Mouse (Mus musculus) MEL (cell line): Measurements from ENCODE around the gene Srsf12. TPM values are rescaled to one million over a fixed set of nuclear protein-coding genes. Genes with fewer than 3 reads are reported as not detected.

Experiments used
- DNase-seq: peaks from one replicate; pipeline ENCODE4 v3.0.0; 2011; ENCODE audit warnings: low read depth, low spot score
- H3K27ac ChIP-seq: 2 replicates; pipeline ENCODE4 v1.5.1; 2012; ENCODE audit warnings: low read depth, mild to moderate bottlenecking, control low read depth, low read length, moderate library complexity; ENCODE audit not compliant: control insufficient read depth
- H3K27me3 ChIP-seq, 2 experiments: fragments of 150-350 bp in 1 of 2; sonication (generic) in 1 of 2; 2 replicates each; pipeline ENCODE4 v1.6.1; 2012; ENCODE audit warnings: low read length in 2 of 2, mild to moderate bottlenecking in 2 of 2, improper control_type of control experiment in 1 of 2, moderate library complexity in 1 of 2; ENCODE audit not compliant: insufficient read depth in 2 of 2, control insufficient read depth in 1 of 2
- H3K36me3 ChIP-seq, 2 experiments: 2 replicates each; pipeline ENCODE4 v1.6.1; 2012 to 2014; ENCODE audit warnings: low read length in 2 of 2, improper control_type of control experiment in 1 of 2, inconsistent platforms in 1 of 2, mild to moderate bottlenecking in 1 of 2; ENCODE audit not compliant: insufficient read depth in 2 of 2, control insufficient read depth in 1 of 2
- H3K4me1 ChIP-seq, 2 experiments: fragments of 150-350 bp in 1 of 2; sonication (generic) in 1 of 2; 2 replicates each; pipeline ENCODE4 v1.6.1; 2012; ENCODE audit warnings: low read length in 2 of 2, improper control_type of control experiment in 1 of 2, mild to moderate bottlenecking in 1 of 2; ENCODE audit not compliant: insufficient read depth in 2 of 2, control insufficient read depth in 1 of 2
- H3K4me3 ChIP-seq, 2 experiments: fragments of 150-350 bp in 1 of 2; sonication (generic) in 1 of 2; 2 replicates each; pipeline ENCODE4 v1.5.1; 2012; ENCODE audit warnings: low read depth in 2 of 2, low read length in 2 of 2, mild to moderate bottlenecking in 2 of 2, moderate library complexity in 2 of 2, control low read depth in 1 of 2, improper control_type of control experiment in 1 of 2; ENCODE audit not compliant: control insufficient read depth in 1 of 2, insufficient read depth in 1 of 2
- H3K79me2 ChIP-seq: 2 replicates; pipeline ENCODE4 v1.6.1; 2012; ENCODE audit warnings: mild to moderate bottlenecking, low read length, moderate library complexity; ENCODE audit not compliant: control insufficient read depth, poor library complexity, insufficient read depth
- H3K9ac ChIP-seq: 2 replicates; pipeline ENCODE4 v1.6.1; 2012; ENCODE audit warnings: low read depth, mild to moderate bottlenecking, control low read depth, low read length, moderate library complexity; ENCODE audit not compliant: control insufficient read depth, poor library complexity, severe bottlenecking
- H3K9me3 ChIP-seq: fragments of 150-350 bp; sonication (generic); replicated peaks from 2 replicates; pipeline ENCODE4 v1.6.1; 2012; ENCODE audit warnings: mild to moderate bottlenecking, low read length, improper control_type of control experiment, moderate library complexity; ENCODE audit not compliant: insufficient read depth
- BHLHE40 ChIP-seq: IDR thresholded peaks from 2 replicates; pipeline ENCODE4 v1.6.1; 2012; ENCODE audit warnings: low read depth, mild to moderate bottlenecking, inconsistent platforms, low read length, improper control_type of control experiment, borderline replicate concordance
- CHD1 ChIP-seq: IDR thresholded peaks from 2 replicates; pipeline ENCODE4 v1.6.1; 2012; ENCODE audit warnings: low read depth, mild to moderate bottlenecking, inconsistent platforms, low read length, improper control_type of control experiment
- CHD2 ChIP-seq: IDR thresholded peaks from 2 replicates; pipeline ENCODE4 v1.6.1; 2011; ENCODE audit warnings: low read length, improper control_type of control experiment
- CTCF ChIP-seq, 3 experiments: IDR thresholded peaks in 2 of 3; conservative IDR thresholded peaks in 1 of 3; 2 replicates each; pipeline ENCODE4 v1.5.1; 2011 to 2012; ENCODE audit warnings: low read length in 3 of 3, low read depth in 2 of 3, mild to moderate bottlenecking in 2 of 3, improper control_type of control experiment in 1 of 3, inconsistent platforms in 1 of 3, mixed read lengths in 1 of 3, moderate library complexity in 1 of 3; ENCODE audit not compliant: control insufficient read depth in 1 of 3, insufficient read depth in 1 of 3, poor library complexity in 1 of 3, severe bottlenecking in 1 of 3
- ELF1 ChIP-seq: IDR thresholded peaks from 2 replicates; pipeline ENCODE4 v1.6.1; 2014; ENCODE audit warnings: low read depth, mild to moderate bottlenecking, inconsistent platforms, low read length, improper control_type of control experiment, moderate library complexity
- EP300 ChIP-seq, 2 experiments: IDR thresholded peaks; 2 replicates each; pipeline ENCODE4 v1.6.1; 2011; ENCODE audit warnings: improper control_type of control experiment in 2 of 2, low read length in 2 of 2, low read depth in 1 of 2, mild to moderate bottlenecking in 1 of 2
- ETS1 ChIP-seq: IDR thresholded peaks from 2 replicates; pipeline ENCODE4 v1.6.1; 2012; ENCODE audit warnings: low read depth, mild to moderate bottlenecking, inconsistent platforms, low read length, improper control_type of control experiment, moderate library complexity
- GABPA ChIP-seq: IDR thresholded peaks from 2 replicates; pipeline ENCODE4 v1.6.1; 2012; ENCODE audit warnings: low read depth, mild to moderate bottlenecking, inconsistent platforms, low read length, improper control_type of control experiment, moderate library complexity
- GATA1 ChIP-seq: IDR thresholded peaks from 2 replicates; pipeline ENCODE4 v1.6.1; 2011; ENCODE audit warnings: low read depth, low read length, improper control_type of control experiment
- HCFC1 ChIP-seq: IDR thresholded peaks from 2 replicates; pipeline ENCODE4 v1.6.1; 2012; ENCODE audit warnings: low read depth, mild to moderate bottlenecking, inconsistent platforms, low read length, improper control_type of control experiment, moderate library complexity
- MAX ChIP-seq: IDR thresholded peaks from 2 replicates; pipeline ENCODE4 v1.6.1; 2011; ENCODE audit warnings: low read length, improper control_type of control experiment
- MEF2A ChIP-seq: IDR thresholded peaks from 2 replicates; pipeline ENCODE4 v1.6.1; 2014; ENCODE audit warnings: low read depth, mild to moderate bottlenecking, inconsistent platforms, low read length, improper control_type of control experiment; ENCODE audit not compliant: poor library complexity, insufficient replicate concordance, severe bottlenecking; ENCODE audit errors: extremely low read depth
- MXI1 ChIP-seq: IDR thresholded peaks from 2 replicates; pipeline ENCODE4 v1.6.1; 2011; ENCODE audit warnings: mild to moderate bottlenecking, low read depth, low read length, improper control_type of control experiment
- NRF1 ChIP-seq: IDR thresholded peaks from 2 replicates; pipeline ENCODE4 v1.6.1; 2014; ENCODE audit warnings: low read depth, mild to moderate bottlenecking, inconsistent platforms, low read length, improper control_type of control experiment, moderate library complexity; ENCODE audit not compliant: poor library complexity, insufficient read depth, severe bottlenecking
- POLR2A ChIP-seq, 2 experiments: IDR thresholded peaks; 2 replicates each; pipeline ENCODE4 v1.6.1; 2011 to 2012; ENCODE audit warnings: low read length in 2 of 2, mild to moderate bottlenecking in 2 of 2, control low read depth in 1 of 2, improper control_type of control experiment in 1 of 2, low read depth in 1 of 2, moderate library complexity in 1 of 2; ENCODE audit not compliant: control insufficient read depth in 1 of 2, insufficient read depth in 1 of 2, poor library complexity in 1 of 2
- POLR2AphosphoS2 ChIP-seq: IDR thresholded peaks from 2 replicates; pipeline ENCODE4 v1.6.1; 2011; ENCODE audit warnings: low read length, improper control_type of control experiment
- RCOR1 ChIP-seq: IDR thresholded peaks from 2 replicates; pipeline ENCODE4 v1.6.1; 2012; ENCODE audit warnings: low read depth, mild to moderate bottlenecking, inconsistent platforms, low read length, improper control_type of control experiment
- SIN3A ChIP-seq: IDR thresholded peaks from 2 replicates; pipeline ENCODE4 v1.6.1; 2012; ENCODE audit warnings: low read length, improper control_type of control experiment, inconsistent platforms
- SMC3 ChIP-seq: IDR thresholded peaks from 2 replicates; pipeline ENCODE4 v1.6.1; 2011; ENCODE audit warnings: low read depth, low read length, improper control_type of control experiment
- TBP ChIP-seq: IDR thresholded peaks from 2 replicates; pipeline ENCODE4 v1.8.0; 2011; ENCODE audit warnings: low read depth, low read length, improper control_type of control experiment
- TCF12 ChIP-seq: IDR thresholded peaks from 2 replicates; pipeline ENCODE4 v1.6.1; 2014; ENCODE audit warnings: low read depth, mild to moderate bottlenecking, inconsistent platforms, low read length, improper control_type of control experiment, moderate library complexity
- UBTF ChIP-seq: IDR thresholded peaks from 2 replicates; pipeline ENCODE4 v1.6.1; 2012; ENCODE audit warnings: low read depth, mild to moderate bottlenecking, inconsistent platforms, low read length, improper control_type of control experiment, moderate library complexity, borderline replicate concordance; ENCODE audit not compliant: insufficient read depth
- USF1 ChIP-seq: IDR thresholded peaks from 2 replicates; pipeline ENCODE4 v1.6.1; 2014; ENCODE audit warnings: low read depth, mild to moderate bottlenecking, inconsistent platforms, low read length, improper control_type of control experiment, moderate library complexity
- ZC3H11A ChIP-seq: IDR thresholded peaks from 2 replicates; pipeline ENCODE4 v1.6.1; 2012; ENCODE audit warnings: low read depth, mild to moderate bottlenecking, inconsistent platforms, low read length, improper control_type of control experiment
- ZNF384 ChIP-seq: IDR thresholded peaks from 2 replicates; pipeline ENCODE4 v1.6.1; 2012; ENCODE audit warnings: low read depth, mild to moderate bottlenecking, inconsistent platforms, low read length, improper control_type of control experiment
- polyA plus RNA-seq, 2 experiments: library from polyadenylated mRNA; stranded (reverse) in 1 of 2; unstranded in 1 of 2; fragments of >175 nt in 1 of 2; fragments of >200 nt in 1 of 2; gene quantifications; 2 replicates each; pipeline versions ENCODE4 v1.2.1 to v1.2.4; 2012; ENCODE audit warnings: low replicate concordance in 2 of 2, low read depth in 1 of 2; ENCODE audit not compliant: insufficient read length in 2 of 2, insufficient read depth in 1 of 2, missing spikeins in 1 of 2
- total RNA-seq: library from RNA; depleted of rRNA; stranded (reverse); fragments of 300-350 nt; gene quantifications from 2 replicates; pipeline ENCODE4 v1.2.3, GENCODE M21; 2012

Gene Srsf12
- total and polyA plus RNA-seq, 3 experiments = not detected

DNA sequence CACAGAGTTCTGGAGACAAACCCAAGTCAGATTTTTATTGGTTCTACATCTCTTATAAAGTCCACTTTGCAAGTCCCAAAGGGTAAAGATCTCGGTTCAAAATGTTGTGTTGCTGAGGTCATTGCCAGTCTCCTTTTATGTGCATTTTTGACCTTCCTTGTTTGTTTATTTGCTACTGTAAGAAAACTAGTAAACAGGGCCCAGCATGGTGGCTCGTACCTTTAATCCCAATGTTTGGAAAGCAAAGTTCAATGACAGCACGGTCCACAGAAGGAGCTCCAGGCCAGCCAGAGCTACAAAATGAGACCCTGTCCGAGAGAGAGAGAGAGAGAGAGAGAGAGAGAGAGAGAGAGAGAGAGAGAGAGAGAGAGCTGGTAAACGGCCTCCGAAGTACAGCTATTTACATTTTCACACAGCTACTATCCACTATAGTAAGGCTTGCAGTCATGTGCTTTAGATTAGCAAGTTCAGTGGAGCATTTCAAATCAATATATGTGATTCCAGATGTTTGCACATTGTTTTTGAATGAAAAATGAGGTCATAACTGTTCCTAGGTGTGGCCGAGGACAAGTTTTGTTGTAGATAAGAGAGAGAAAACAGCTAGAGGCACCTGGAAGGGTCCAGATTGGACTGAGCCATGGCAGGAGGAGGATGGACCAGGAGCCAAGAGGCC is 15.3 kb downstream of the Srsf12 start:
- Histone ChIP-seq H3K9me3 (no peaks in the 10 kb centered on the region), H3K27me3 (peaks cover 0 to 2% of the 10 kb centered on the region in 2 experiments; a peak in 2 of 4 replicates), H3K79me2 (no peaks in the 10 kb centered on the region), H3K4me3 (no peak overlapping the region), H3K4me1 (no peaks in the 10 kb centered on the region), H3K36me3 (no peaks in the 10 kb centered on the region)
- TF ChIP-seq SMC3 = no peak
- TF ChIP-seq USF1 = no peak
- TF ChIP-seq TBP = no peak
- no peak for TF ChIP-seq UBTF
- no peak for TF ChIP-seq GATA1
- no peak for TF ChIP-seq ETS1
- TF ChIP-seq POLR2AphosphoS2 = no peak
- no peak for TF ChIP-seq BHLHE40
- TF ChIP-seq RCOR1 = no peak
- TF ChIP-seq MEF2A = no peak
- no peak for TF ChIP-seq EP300 (IDR thresholded peaks at IDR 0.05; ENCODE audit: low read depth in 1 of 2, low read length in 2 of 2)
- no peak for TF ChIP-seq CHD1
- no peak for TF ChIP-seq POLR2A (IDR thresholded peaks at IDR 0.05; ENCODE audit: control insufficient read depth in 1 of 2, insufficient read depth in 1 of 2, low read depth in 1 of 2, low read length in 2 of 2, poor library complexity in 1 of 2)
- no peak for TF ChIP-seq MAX
- no peak for TF ChIP-seq ZNF384
- TF ChIP-seq GABPA = no peak
- TF ChIP-seq, all 39 proteins: peak for 0
- no peak for DNase-seq
- no peak overlapping the region for H3K27ac ChIP-seq
- H3K9ac ChIP-seq = no peak overlapping the region

GRCm38 (mm10) chr4:33227164-33227563 is 18.4 kb downstream of the Srsf12 start:
- Histone ChIP-seq H3K27me3 (peaks cover 0 to 2% of the 10 kb centered on the region in 2 experiments; a peak in 2 of 4 replicates), H3K4me3 (no peak overlapping the region), H3K9me3 (no peaks in the 10 kb centered on the region), H3K36me3 (no peaks in the 10 kb centered on the region), H3K9ac (no peak overlapping the region), H3K4me1 (no peaks in the 10 kb centered on the region)
- no peak for TF ChIP-seq ELF1
- no peak for TF ChIP-seq ETS1
- TF ChIP-seq SIN3A = no peak
- TF ChIP-seq MAX = no peak
- TF ChIP-seq BHLHE40 = no peak
- no peak for TF ChIP-seq NRF1
- TF ChIP-seq CHD2 = no peak
- no peak for TF ChIP-seq EP300 (IDR thresholded peaks at IDR 0.05; ENCODE audit: low read depth in 1 of 2, low read length in 2 of 2)
- TF ChIP-seq CHD1 = no peak
- no peak for TF ChIP-seq HCFC1
- TF ChIP-seq ZC3H11A = no peak
- no peak for TF ChIP-seq TCF12
- TF ChIP-seq MXI1 = no peak
- no peak for TF ChIP-seq RCOR1
- no peak for TF ChIP-seq POLR2AphosphoS2
- no peak for TF ChIP-seq CTCF (IDR thresholded peaks at IDR 0.05 in 2 of 3, conservative IDR thresholded peaks at IDR 0.05 in 1 of 3; ENCODE audit: control insufficient read depth in 1 of 3, insufficient read depth in 1 of 3, low read depth in 2 of 3, low read length in 3 of 3, poor library complexity in 1 of 3, severe bottlenecking in 1 of 3)
- TF ChIP-seq, all 39 proteins: peak for 0
- no peaks in the 10 kb centered on the region for H3K79me2 ChIP-seq
- H3K27ac ChIP-seq = no peak overlapping the region
- DNase-seq = no peak
